Mouse (Mus musculus) heart, embryonic 11.5 days (tissue): ENCODE measurements at regions not wholly inside any gene's neighbourhood (a gene's known extent, or its start where the extent isn't known, plus 50 kb on each side); places are given as distances from the start of the nearest gene placed in this dataset.

Experiments
- ATAC-seq: fragments of 200-750 bp; cut with Nextera tagmentation; replicated peaks from 2 replicates; pipeline ENCODE4 v1.8.0; 2017; ENCODE audit warnings: moderate library complexity; ENCODE audit not compliant: insufficient number of reproducible peaks, low FRiP score, low TSS enrichment
- H3K27ac ChIP-seq: fragments of 300-500 bp; sonication (generic); 2 replicates; pipeline ENCODE4 v1.5.1; 2014; ENCODE audit warnings: mild to moderate bottlenecking, low read depth, low read length
- H3K27me3 ChIP-seq: fragments of 300-500 bp; sonication (generic); 2 replicates; pipeline ENCODE4 v1.6.1; 2014; ENCODE audit warnings: mild to moderate bottlenecking, low read length, mixed read lengths; ENCODE audit not compliant: control insufficient read depth, insufficient read depth
- H3K36me3 ChIP-seq: fragments of 300-500 bp; sonication (generic); 2 replicates; pipeline ENCODE4 v1.6.1; 2014; ENCODE audit warnings: mild to moderate bottlenecking, low read length, moderate library complexity, mixed read lengths; ENCODE audit not compliant: control insufficient read depth, insufficient read depth
- H3K4me1 ChIP-seq: fragments of 300-500 bp; sonication (generic); 2 replicates; pipeline ENCODE4 v1.6.1; 2014; ENCODE audit warnings: low read length; ENCODE audit not compliant: control insufficient read depth, insufficient read depth
- H3K4me2 ChIP-seq: fragments of 300-500 bp; sonication (generic); 2 replicates; pipeline ENCODE4 v1.6.1; 2014; ENCODE audit warnings: mild to moderate bottlenecking, moderate library complexity
- H3K4me3 ChIP-seq: fragments of 300-500 bp; sonication (generic); 2 replicates; pipeline ENCODE4 v1.5.1; 2014; ENCODE audit warnings: low read depth, low read length
- H3K9ac ChIP-seq: fragments of 300-500 bp; sonication (generic); 2 replicates; pipeline ENCODE4 v1.6.1; 2014; ENCODE audit warnings: mild to moderate bottlenecking, low read depth, low read length, moderate library complexity
- H3K9me3 ChIP-seq: fragments of 300-500 bp; sonication (generic); replicated peaks from 2 replicates; pipeline ENCODE4 v1.6.1; 2016; ENCODE audit warnings: low read length; ENCODE audit not compliant: control insufficient read depth
- WGBS: fragments of 180-500 bp; shearing (Covaris S2); extraction: QIAGEN DNeasy Blood & Tissue Kit; methylation state at CpG from one replicate; pipeline ENCODE4 v1.1.7; 2014; ENCODE audit not compliant: insufficient replicate concordance; 5-methylcytosine and 5-hydroxymethylcytosine counted together

GRCm38 (mm10) chr13:107627073-107627472 is 417.2 kb upstream of the Smim15 start:
- Histone ChIP-seq H3K27me3 (peaks cover 9% of the 10 kb centered on the region; the same call in 1 of the 2 replicates), H3K9me3 (no peaks in the 10 kb centered on the region), H3K4me3 (no peak overlapping the region), H3K36me3 (no peaks in the 10 kb centered on the region), H3K27ac (no peak overlapping the region), H3K9ac (no peak overlapping the region), H3K4me2 (no peak overlapping the region), H3K4me1 (no peaks in the 10 kb centered on the region)
- ATAC-seq: no peak
- 80% methylated on average over 2 of the region's 2 CpGs for WGBS

- Histone ChIP-seq H3K4me2 (no peak overlapping the region), H3K9ac (no peak overlapping the region), H3K27me3 (peaks cover 9% of the 10 kb centered on the region; the same call in 1 of the 2 replicates), H3K4me1 (no peaks in the 10 kb centered on the region), H3K9me3 (no peaks in the 10 kb centered on the region), H3K4me3 (no peak overlapping the region), H3K36me3 (no peaks in the 10 kb centered on the region), H3K27ac (no peak overlapping the region)
- no peak for ATAC-seq
- 67% methylated on average over 8 of the region's 8 CpGs for WGBS
These were observed 417.6 kb upstream of the Smim15 start for GRCm38 (mm10) chr13:107626670-107627069.

- no peak overlapping the region for H3K4me3 ChIP-seq
- ATAC-seq: no peak
- H3K27ac ChIP-seq: no peak overlapping the region
- H3K9me3 ChIP-seq: no peaks in the 10 kb centered on the region
- no peak overlapping the region for H3K9ac ChIP-seq
- H3K4me1 ChIP-seq: peaks cover 10% of the 10 kb centered on the region
- 0 out of 2 replicates have a peak, but pooled peaks cover 4% of the 10 kb centered on the region for H3K27me3 ChIP-seq
- H3K4me2 ChIP-seq: no peak overlapping the region
- WGBS: 60% methylated on average over 2 of the region's 2 CpGs
- H3K36me3 ChIP-seq: no peaks in the 10 kb centered on the region
These were observed 422.9 kb upstream of the Smim15 start for GRCm38 (mm10) chr13:107621337-107621736.

GRCm38 (mm10) chr13:107620887-107621286 is 423.4 kb upstream of the Smim15 start:
- Histone ChIP-seq H3K27me3 (0 out of 2 replicates have a peak, but pooled peaks cover 4% of the 10 kb centered on the region), H3K4me2 (no peak overlapping the region), H3K4me1 (peaks cover 10% of the 10 kb centered on the region), H3K27ac (no peak overlapping the region), H3K9ac (no peak overlapping the region), H3K36me3 (no peaks in the 10 kb centered on the region), H3K4me3 (no peak overlapping the region), H3K9me3 (no peaks in the 10 kb centered on the region)
- ATAC-seq: no peak
- WGBS: 44% methylated on average over 2 of the region's 2 CpGs

GRCm38 (mm10) chr13:107620210-107620609 is 424.0 kb upstream of the Smim15 start:
- Histone ChIP-seq H3K4me3 (no peak overlapping the region), H3K9ac (no peak overlapping the region), H3K4me2 (no peak overlapping the region), H3K36me3 (no peaks in the 10 kb centered on the region), H3K4me1 (peaks cover 10% of the 10 kb centered on the region), H3K27me3 (0 out of 2 replicates have a peak, but pooled peaks cover 4% of the 10 kb centered on the region), H3K27ac (no peak overlapping the region), H3K9me3 (no peaks in the 10 kb centered on the region)
- WGBS: 16% methylated on average over 6 of the region's 6 CpGs
- no peak for ATAC-seq

- peak; percentile 89 for ATAC-seq
- Histone ChIP-seq H3K4me2 (peak overlapping the region; percentile 44), H3K4me3 (no peak overlapping the region)
These were observed 424.8 kb upstream of the Smim15 start for GRCm38 (mm10) chr13:107619430-107619927.

GRCm38 (mm10) chr13:107618796-107619429 is 425.3 kb upstream of the Smim15 start:
- ATAC-seq: no peak
- H3K27me3 ChIP-seq: 0 out of 2 replicates have a peak, but pooled peaks cover 4% of the 10 kb centered on the region
- 55% methylated on average over 15 of the region's 15 CpGs for WGBS
- H3K9ac ChIP-seq: 0 out of 2 replicates have a peak overlapping the region, but pooled peaks have one; percentile 11
- H3K36me3 ChIP-seq: no peaks in the 10 kb centered on the region
- H3K4me3 ChIP-seq: no peak overlapping the region
- no peak overlapping the region for H3K27ac ChIP-seq
- peak overlapping the region; percentile 44 for H3K4me2 ChIP-seq
- H3K9me3 ChIP-seq: no peaks in the 10 kb centered on the region
- H3K4me1 ChIP-seq: peaks cover 10% of the 10 kb centered on the region

More at GRCm38 (mm10) chr13:107619430-107619927, 424.8 kb upstream of the Smim15 start:
- Histone ChIP-seq H3K4me1 (peaks cover 10% of the 10 kb centered on the region), H3K36me3 (no peaks in the 10 kb centered on the region), H3K27ac (no peak overlapping the region), H3K9ac (0 out of 2 replicates have a peak overlapping the region, but pooled peaks have one; percentile 11), H3K27me3 (0 out of 2 replicates have a peak, but pooled peaks cover 4% of the 10 kb centered on the region), H3K9me3 (no peaks in the 10 kb centered on the region)
- WGBS: 12% methylated on average over 9 of the region's 9 CpGs

- no peak overlapping the region for H3K9ac ChIP-seq
- no peak overlapping the region for H3K27ac ChIP-seq
- H3K36me3 ChIP-seq: no peaks in the 10 kb centered on the region
- WGBS: 56% methylated on average over 8 of the region's 8 CpGs
- no peaks in the 10 kb centered on the region for H3K9me3 ChIP-seq
- peaks cover 10% of the 10 kb centered on the region for H3K4me1 ChIP-seq
- H3K4me2 ChIP-seq: no peak overlapping the region
- no peak overlapping the region for H3K4me3 ChIP-seq
- ATAC-seq: no peak
- 0 out of 2 replicates have a peak, but pooled peaks cover 4% of the 10 kb centered on the region for H3K27me3 ChIP-seq
These were observed 425.9 kb upstream of the Smim15 start for GRCm38 (mm10) chr13:107618369-107618771.
